Comparison of ENCODE assay signal across 8 mouse cellular contexts in the genomic region with DNA sequence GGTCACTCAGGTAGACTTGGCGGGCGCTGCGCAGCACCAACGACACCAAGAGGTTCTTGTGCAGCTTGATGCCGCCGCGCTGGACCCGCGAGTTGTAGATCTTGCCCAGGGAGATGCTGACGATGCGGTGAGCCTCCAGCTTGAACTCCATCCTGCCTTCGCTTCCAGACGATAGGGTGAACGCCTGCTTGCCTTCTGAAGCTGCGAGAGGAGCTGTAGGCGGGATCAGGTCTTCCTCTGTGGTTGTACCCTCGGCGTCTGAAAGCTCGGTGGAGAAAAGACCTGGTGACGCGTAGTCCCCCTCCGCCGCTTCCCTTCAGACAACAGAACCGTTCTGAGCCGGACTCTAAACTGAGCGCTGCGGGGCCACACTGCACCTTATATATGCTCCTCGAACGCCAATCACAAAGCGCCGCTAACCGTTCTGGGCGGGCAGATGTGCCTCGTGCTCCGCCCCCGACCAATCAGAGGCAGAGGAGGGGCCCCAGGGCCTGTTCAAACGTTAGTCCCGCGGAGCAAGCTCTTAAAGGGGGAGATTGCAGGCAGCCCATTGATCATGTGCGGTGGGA. TPM values are rescaled to one million over a fixed set of nuclear protein-coding genes. Genes with fewer than 3 reads are reported as not detected.
DNase-seq lines count a peak whose midpoint lies in the region; ATAC-seq lines count a peak whose summit lies in the region.

A gene (minus strand): TSS at position 357 of the 569 bp plus-strand sequence.

- H3K4me3 ChIP-seq in embryonic facial prominence, embryonic 14.5 days (ENCODE audit: low read depth, low read length), result peak within 1 kb of the TSS; percentile 99
- H3K4me3 ChIP-seq in kidney, embryonic 14.5 days (ENCODE audit: low read length), result peak within 1 kb of the TSS; percentile 96
- H3K4me3 ChIP-seq in limb, embryonic 15.5 days, result peak within 1 kb of the TSS; percentile 93

- peaks cover 17% of the 10 kb centered on the region for H3K4me1 ChIP-seq in embryonic facial prominence, embryonic 14.5 days (ENCODE audit: control insufficient read depth, insufficient read depth, low read length)
- H3K4me1 ChIP-seq in kidney, embryonic 14.5 days (ENCODE audit: control insufficient read depth, insufficient read depth, low read length), result peaks cover 10% of the 10 kb centered on the region; the same call in 1 of the 2 replicates
- H3K4me1 ChIP-seq in limb, embryonic 15.5 days, result peaks cover 14% of the 10 kb centered on the region

- ATAC-seq in embryonic facial prominence, embryonic 14.5 days (ENCODE audit: low read depth), result peak; percentile 98
- ATAC-seq in kidney, embryonic 14.5 days (ENCODE audit: low FRiP score, low TSS enrichment), result peak; percentile 98
- ATAC-seq in limb, embryonic 15.5 days (ENCODE audit: insufficient number of reproducible peaks, low FRiP score, low TSS enrichment, low read depth), result peak; percentile 98

- H3K9me3 ChIP-seq in embryonic facial prominence, embryonic 14.5 days (ENCODE audit: control insufficient read depth, low read length), result no peaks in the 10 kb centered on the region
- H3K9me3 ChIP-seq in kidney, embryonic 14.5 days (ENCODE audit: control insufficient read depth, low read length), result no peaks in the 10 kb centered on the region
- no peaks in the 10 kb centered on the region for H3K9me3 ChIP-seq in limb, embryonic 15.5 days

- no peaks in the 10 kb centered on the region for H3K27me3 ChIP-seq in embryonic facial prominence, embryonic 14.5 days (replicated peaks; ENCODE audit: control insufficient read depth, insufficient read depth, low read length)
- H3K27me3 ChIP-seq in kidney, embryonic 14.5 days (ENCODE audit: control insufficient read depth, insufficient read depth, low read length), result no peaks in the 10 kb centered on the region; the same call in 1 of the 2 replicates
- H3K27me3 ChIP-seq in limb, embryonic 15.5 days, result no peaks in the 10 kb centered on the region

- peak within 1 kb of the TSS; percentile 79 for H3K4me2 ChIP-seq in embryonic facial prominence, embryonic 14.5 days (ENCODE audit: low read depth, low read length)
- H3K4me2 ChIP-seq in kidney, embryonic 14.5 days (replicated peaks; ENCODE audit: low read depth, low read length), result peak within 1 kb of the TSS; percentile 83
- peak within 1 kb of the TSS; percentile 79 for H3K4me2 ChIP-seq in limb, embryonic 15.5 days

- peak; percentile 97 for DNase-seq in 3T3-L1 (ENCODE audit: low read depth, low spot score)
- DNase-seq in adrenal gland, postnatal 4 days (ENCODE audit: low spot score in 2 of 2), result peak; percentile 87 to 93
- DNase-seq in embryonic facial prominence, embryonic 14.5 days (ENCODE audit: low spot score), result peak; percentile 99
- peak; percentile 97 to 99 for DNase-seq in heart, adult 9 months (ENCODE audit: low spot score in 2 of 2)
- peak; percentile 92 to 98 for DNase-seq in monocyte, adult 2 months (ENCODE audit: low read depth in 1 of 2, low spot score in 2 of 2)
- peak; percentile 96 to 97 for DNase-seq in spleen, postnatal 36 days (ENCODE audit: low spot score in 2 of 2)

- no peaks in the 10 kb centered on the region for H3K36me3 ChIP-seq in embryonic facial prominence, embryonic 14.5 days (ENCODE audit: control insufficient read depth, insufficient read depth, low read length)
- H3K36me3 ChIP-seq in kidney, embryonic 14.5 days (ENCODE audit: control insufficient read depth, insufficient read depth, low read length), result no peaks in the 10 kb centered on the region
- H3K36me3 ChIP-seq in limb, embryonic 15.5 days, result no peaks in the 10 kb centered on the region

- peak within 1 kb of the TSS; percentile 97 for H3K9ac ChIP-seq in embryonic facial prominence, embryonic 14.5 days (ENCODE audit: low read depth, low read length)
- H3K9ac ChIP-seq in kidney, embryonic 14.5 days (ENCODE audit: low read depth, low read length), result peak within 1 kb of the TSS; percentile 99
- H3K9ac ChIP-seq in limb, embryonic 15.5 days, result peak within 1 kb of the TSS; percentile 98

- under 1% methylated on average over 40 of the region's 40 CpGs for WGBS in embryonic facial prominence, embryonic 14.5 days
- WGBS in kidney, embryonic 14.5 days, result under 1% methylated on average over 40 of the region's 40 CpGs
- WGBS in limb, embryonic 15.5 days, result under 1% methylated on average over 40 of the region's 40 CpGs

- H3K27ac ChIP-seq in embryonic facial prominence, embryonic 14.5 days (replicated peaks; ENCODE audit: low read depth, low read length), result peak within 1 kb of the TSS; percentile 90
- peak within 1 kb of the TSS; percentile 64 for H3K27ac ChIP-seq in kidney, embryonic 14.5 days (ENCODE audit: low read depth, low read length)
- H3K27ac ChIP-seq in limb, embryonic 15.5 days, result peak within 1 kb of the TSS; percentile 88

RNA-seq across cellular contexts. Expression of the gene that starts here (rescaled TPM):
- total RNA-seq in adrenal gland, postnatal 4 days (2021), result 10 to 100 TPM; 12.8 to 14.4 TPM
- polyA plus RNA-seq in embryonic facial prominence, embryonic 14.5 days (2014; fragmentation: Nextera tagmentation; extraction: Ambion mirVana), result 9.9 and 11.0 TPM in 2 replicates
- polyA plus RNA-seq in kidney, embryonic 14.5 days (2014; fragmentation: Nextera tagmentation; extraction: Ambion mirVana), result 13.1 and 14.8 TPM in 2 replicates
- polyA plus RNA-seq in limb, embryonic 15.5 days (2015; fragmentation: Nextera tagmentation; extraction: Ambion mirVana), result 5.5 and 7.1 TPM in 2 replicates

Comparison
In these comparisons a context has a peak if more than half of its experiments do, and no peak if none do; other contexts are left out.
1. Peak in every context shown above with its lines: DNase-seq, ATAC-seq, H3K4me3 ChIP-seq and H3K27ac ChIP-seq.